In the genomic region with DNA sequence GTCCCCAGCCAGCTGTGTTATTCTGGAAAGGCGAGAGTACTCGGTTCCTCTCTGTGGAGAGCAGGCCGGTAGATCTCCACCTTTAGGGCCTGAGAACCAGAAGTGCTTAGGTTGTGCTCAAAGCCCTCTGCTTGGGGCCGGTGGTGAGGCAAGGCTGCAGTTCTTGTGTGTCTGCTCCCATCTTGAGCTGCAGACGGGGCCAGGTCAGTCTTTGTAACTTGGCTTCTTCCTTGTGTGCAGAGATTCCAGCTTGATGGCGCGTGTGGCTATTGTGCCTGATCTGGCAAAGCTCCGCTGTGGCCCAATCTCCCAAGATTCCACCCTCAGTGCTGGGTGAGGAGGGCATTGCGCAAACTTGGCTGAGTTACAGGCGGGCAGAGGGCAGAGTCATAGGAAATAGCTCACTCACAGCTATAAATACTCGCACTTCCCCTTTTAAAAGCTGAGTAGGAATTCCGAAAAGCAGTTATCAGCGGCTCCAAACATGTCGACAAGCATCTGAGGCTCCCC, we compare ENCODE assay signal across 8 mouse cellular contexts. TPM values are rescaled to one million over a fixed set of nuclear protein-coding genes. Genes with fewer than 3 reads are reported as not detected.
A peak's percentile ranks its signal among the peaks of the same experiment; 100 is the strongest.
DNase-seq lines count a peak whose midpoint lies in the region; ATAC-seq and TF ChIP-seq lines count a peak whose summit lies in the region.

No protein-coding gene starts in this region.

- H3K9ac ChIP-seq in liver, embryonic 15.5 days: no peak overlapping the region
- H3K9ac ChIP-seq in hindbrain, postnatal 0 days (replicated peaks; ENCODE audit: low read length): no peak overlapping the region

- H3K4me2 ChIP-seq in liver, embryonic 15.5 days: peak overlapping the region; percentile 36
- H3K4me2 ChIP-seq in hindbrain, postnatal 0 days (ENCODE audit: low read depth, low read length): no peak overlapping the region

- intact Hi-C loops in heart, postnatal 25 days (cut with DNase I): no loop called here

- peak; percentile 20 for DNase-seq in right cerebral cortex, adult 18-20 months
- DNase-seq in right cerebral cortex, postnatal 36 days (ENCODE audit: low spot score in 2 of 2): no peak
- peak; percentile 54 for DNase-seq in c-Kit-positive CD71-negative TER-119-negative erythroid progenitor cells, embryonic 14.5 days (ENCODE audit: low read depth)
- DNase-seq in heart, postnatal 25 days (ENCODE audit: low spot score): peak; percentile 67
- DNase-seq in skeletal muscle tissue, adult 2 months (ENCODE audit: low read depth, low spot score): peak; percentile 77
- DNase-seq in hindbrain, postnatal 0 days (ENCODE audit: low spot score): no peak
- DNase-seq in thymus, postnatal 36 days: no peak

- H3K4me1 ChIP-seq in liver, embryonic 15.5 days (replicated peaks): peaks cover 10% of the 10 kb centered on the region
- no peaks in the 10 kb centered on the region for H3K4me1 ChIP-seq in hindbrain, postnatal 0 days (ENCODE audit: insufficient read depth, low read length)

- no peak overlapping the region for H3K4me3 ChIP-seq in liver, embryonic 15.5 days (replicated peaks)
- no peak overlapping the region for H3K4me3 ChIP-seq in hindbrain, postnatal 0 days (ENCODE audit: low read length)

- H3K9me3 ChIP-seq in liver, embryonic 15.5 days (replicated peaks): no peaks in the 10 kb centered on the region
- no peaks in the 10 kb centered on the region for H3K9me3 ChIP-seq in hindbrain, postnatal 0 days (ENCODE audit: low read length)

- H3K27ac ChIP-seq in liver, embryonic 15.5 days (replicated peaks): peak overlapping the region; percentile 59
- no peak overlapping the region for H3K27ac ChIP-seq in hindbrain, postnatal 0 days

- TF ChIP-seq CTCF in hindbrain, postnatal 0 days (IDR thresholded peaks at IDR 0.05; ENCODE audit: low read depth): no peak

- 7% methylated on average over 14 of the region's 14 CpGs for WGBS in liver, embryonic 15.5 days (ENCODE audit: insufficient replicate concordance)
- 65% methylated on average over 14 of the region's 14 CpGs for WGBS in hindbrain, postnatal 0 days

- H3K36me3 ChIP-seq in liver, embryonic 15.5 days (replicated peaks): no peaks in the 10 kb centered on the region
- H3K36me3 ChIP-seq in hindbrain, postnatal 0 days (ENCODE audit: insufficient read depth, low read length): no peaks in the 10 kb centered on the region

- peak; percentile 43 for ATAC-seq in liver, embryonic 15.5 days (ENCODE audit: insufficient read depth)
- no peak for ATAC-seq in hindbrain, postnatal 0 days

- H3K27me3 ChIP-seq in liver, embryonic 15.5 days: no peaks in the 10 kb centered on the region; the same call in 1 of the 2 replicates
- no peaks in the 10 kb centered on the region for H3K27me3 ChIP-seq in hindbrain, postnatal 0 days (ENCODE audit: insufficient read depth, low read length)

RNA-seq across cellular contexts. Expression of a gene that starts 9.4 kb away (rescaled TPM):
- under 1 TPM; 0.18 to 0.25 TPM for total RNA-seq in heart, postnatal 25 days (2021)
- polyA plus RNA-seq in liver, embryonic 15.5 days (2015; fragmentation: Nextera tagmentation; extraction: Ambion mirVana): 0.58 and 0.88 TPM in 2 replicates
- total RNA-seq in hindbrain, postnatal 0 days (2014; rRNA removed): 0.10 TPM in 1 of 2 replicates, not detected in the other
- polyA plus RNA-seq in hindbrain, postnatal 0 days (2015; fragmentation: Nextera tagmentation; extraction: Ambion mirVana): 0.23 and 0.28 TPM in 2 replicates

RNA-seq across cellular contexts. Expression of a gene that starts 48.9 kb away (rescaled TPM):
- 10 to 100 TPM; 14.7 to 15.2 TPM for total RNA-seq in heart, postnatal 25 days (2021)
- 20.3 and 21.9 TPM in 2 replicates for polyA plus RNA-seq in liver, embryonic 15.5 days (2015; fragmentation: Nextera tagmentation; extraction: Ambion mirVana)
- 17.9 and 18.0 TPM in 2 replicates for total RNA-seq in hindbrain, postnatal 0 days (2014; rRNA removed)
- polyA plus RNA-seq in hindbrain, postnatal 0 days (2015; fragmentation: Nextera tagmentation; extraction: Ambion mirVana): 42.7 and 43.3 TPM in 2 replicates

RNA-seq across cellular contexts. Expression of a gene that starts 49.0 kb away (rescaled TPM):
- 100 to 1,000 TPM; 111 to 113 TPM for total RNA-seq in heart, postnatal 25 days (2021)
- 25.5 and 29.0 TPM in 2 replicates for polyA plus RNA-seq in liver, embryonic 15.5 days (2015; fragmentation: Nextera tagmentation; extraction: Ambion mirVana)
- 14.6 and 24.2 TPM in 2 replicates for total RNA-seq in hindbrain, postnatal 0 days (2014; rRNA removed)
- polyA plus RNA-seq in hindbrain, postnatal 0 days (2015; fragmentation: Nextera tagmentation; extraction: Ambion mirVana): 78.8 and 83.6 TPM in 2 replicates

Comparison
In these comparisons a context has a peak if more than half of its experiments do, and no peak if none do; other contexts are left out.
1. DNase-seq: peak in right cerebral cortex, adult 18-20 months (single experiment), c-Kit-positive CD71-negative TER-119-negative erythroid progenitor cells, embryonic 14.5 days (single experiment), heart, postnatal 25 days (single experiment) and skeletal muscle tissue, adult 2 months (single experiment); none in right cerebral cortex, postnatal 36 days (0 of 2), hindbrain, postnatal 0 days (single experiment) and thymus, postnatal 36 days (0 of 2).